Mouse (Mus musculus): ENCODE results near the gene Olfr463.

Gene Olfr463

DNA sequence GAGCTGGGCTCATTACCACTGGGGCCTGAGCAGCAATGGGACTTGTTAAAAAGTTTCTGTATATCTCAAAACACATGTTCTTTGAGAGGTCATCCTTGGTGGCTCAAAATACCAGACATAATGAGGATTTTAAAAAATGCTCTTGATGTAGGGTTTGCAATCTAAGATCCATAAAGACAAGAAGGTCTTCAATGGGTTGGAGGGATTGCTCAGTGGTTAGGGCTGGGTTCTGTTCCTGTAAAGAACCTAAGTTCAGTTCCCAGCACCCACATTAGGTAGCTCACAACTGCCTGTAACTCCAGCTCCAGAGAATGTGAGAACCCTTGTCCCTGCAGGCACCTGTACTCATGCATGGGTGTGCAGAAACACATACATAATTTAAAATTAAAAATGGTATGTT, at the start of gene Olfr463:
Gene Olfr463 (minus strand): TSS at position 101 of the 400 bp plus-strand sequence.
- CTCF ChIA-PET = no interaction called here

DNA sequence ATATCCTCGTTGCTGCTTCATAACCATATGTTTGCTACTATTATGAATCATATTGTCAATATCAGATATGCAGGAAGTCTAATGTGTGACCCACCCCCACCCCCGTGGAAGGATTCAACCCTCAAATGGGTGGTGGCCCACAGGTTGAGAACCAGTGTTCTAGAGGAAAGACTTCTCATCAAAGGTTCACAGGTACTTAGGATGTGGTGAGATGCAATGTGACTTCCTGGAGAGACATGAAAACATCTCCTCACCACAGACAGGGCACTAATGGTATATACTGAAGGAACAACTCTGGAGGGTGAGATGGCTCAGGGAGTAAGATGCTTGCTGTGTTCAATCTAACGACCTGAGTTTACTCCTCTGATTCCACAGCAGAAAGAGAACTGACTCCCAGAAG, 38.3 kb upstream of the Olfr463 start:
- CTCF ChIA-PET = no interaction called here

DNA sequence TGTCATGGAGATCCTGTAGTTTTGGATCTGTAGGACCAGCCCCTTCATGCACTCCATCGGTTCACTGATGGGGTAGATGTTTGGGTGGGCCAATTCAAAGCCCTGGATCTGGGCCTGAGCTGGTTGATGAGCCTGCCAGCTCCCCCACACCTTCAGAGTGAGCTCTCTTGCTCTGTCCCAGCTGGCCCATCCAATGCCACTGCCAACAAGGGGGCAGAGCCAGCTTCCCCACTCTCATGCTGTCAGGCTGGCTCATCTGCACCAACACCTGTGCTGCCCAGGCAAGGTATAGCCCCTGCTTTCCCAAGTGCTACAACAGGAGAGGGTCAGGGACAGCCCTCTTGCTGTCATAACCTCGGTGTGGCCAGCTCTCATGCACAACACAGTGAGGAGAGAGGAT, 36.5 kb upstream of the Olfr463 start:
- CTCF ChIA-PET = no interaction called here

DNA sequence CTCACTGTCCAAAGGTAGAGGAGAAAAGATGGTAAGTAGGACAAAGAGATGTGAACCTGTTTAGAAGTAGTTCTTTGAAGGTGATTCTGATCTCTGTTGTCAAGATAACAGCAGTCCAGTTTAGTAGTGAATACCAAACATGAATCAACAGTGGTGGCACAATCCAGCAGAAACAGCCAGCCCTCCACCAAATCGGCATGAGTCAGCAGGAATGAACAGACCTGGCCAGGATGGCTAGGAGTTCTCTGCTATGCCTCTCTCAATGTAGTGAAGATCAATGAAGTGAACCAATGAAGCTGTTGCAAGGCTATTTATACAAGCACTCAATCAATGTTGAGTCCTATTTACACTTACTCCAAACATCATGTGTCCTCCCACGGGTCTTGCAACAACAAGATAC, 33.2 kb upstream of the Olfr463 start:
- CTCF ChIA-PET = no interaction called here

DNA sequence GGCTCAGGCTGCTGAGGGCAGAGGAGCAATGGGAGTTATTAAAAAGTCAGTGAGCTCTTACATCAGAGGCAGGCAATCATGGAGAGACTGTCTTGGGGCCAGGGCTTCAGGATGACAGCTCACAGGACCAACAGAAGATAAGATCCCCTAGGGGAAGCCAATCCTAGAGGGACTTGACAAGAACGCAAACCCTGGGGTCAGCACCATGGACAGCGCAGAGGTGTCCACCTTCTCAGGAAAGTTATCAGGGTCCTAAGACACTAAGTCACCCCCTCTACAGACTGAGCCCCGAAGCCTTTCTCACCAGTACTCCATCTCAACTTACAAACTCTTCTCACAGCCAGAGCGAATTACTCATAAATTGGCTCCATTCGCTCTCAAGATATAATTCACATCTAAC, 23.8 kb upstream of the Olfr463 start, which contains the start of gene Olfr464:
Gene Olfr464 (minus strand): TSS at position 2 of the 400 bp plus-strand sequence.
- CTCF ChIA-PET = no interaction called here

DNA sequence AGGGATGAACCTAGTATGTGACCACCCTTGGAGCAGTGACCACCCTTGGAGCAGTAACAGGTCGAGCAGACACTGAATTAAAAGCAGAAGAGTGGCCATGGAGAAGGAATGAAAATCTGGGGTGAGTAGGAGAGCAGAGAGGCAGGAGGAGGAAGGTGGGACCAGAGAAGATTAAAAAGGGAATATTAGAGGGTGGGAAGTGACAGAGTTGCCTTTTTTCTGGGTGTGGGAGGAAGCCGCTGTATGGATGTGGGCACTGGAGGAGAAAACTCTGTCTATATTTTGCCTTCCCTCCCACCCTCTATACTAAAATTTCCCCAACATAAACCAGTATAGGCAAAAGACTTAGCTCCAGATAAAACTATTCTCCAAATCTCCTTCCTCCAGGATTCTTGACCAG, 23.1 kb upstream of the Olfr463 start:
- CTCF ChIA-PET = no interaction called here

DNA sequence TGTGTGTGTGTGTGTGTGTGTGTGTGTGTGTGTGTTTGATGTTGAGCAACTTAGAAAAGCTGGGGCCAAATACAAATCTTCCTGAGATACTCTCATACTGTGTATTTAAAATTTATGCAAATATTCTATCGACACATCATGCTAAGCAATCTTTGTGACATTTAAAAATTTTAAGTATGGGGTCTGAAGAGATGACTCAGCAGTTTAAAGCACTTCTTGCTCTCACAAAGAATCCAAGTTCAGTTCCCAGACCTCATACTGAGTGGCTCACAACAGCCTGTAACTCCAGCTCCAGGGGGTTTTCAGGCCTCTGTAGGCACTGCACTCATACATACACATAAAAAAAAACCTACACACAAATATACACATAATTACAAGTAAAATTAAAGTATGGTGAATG, 18.8 kb upstream of the Olfr463 start:
- CTCF ChIA-PET = no interaction called here

DNA sequence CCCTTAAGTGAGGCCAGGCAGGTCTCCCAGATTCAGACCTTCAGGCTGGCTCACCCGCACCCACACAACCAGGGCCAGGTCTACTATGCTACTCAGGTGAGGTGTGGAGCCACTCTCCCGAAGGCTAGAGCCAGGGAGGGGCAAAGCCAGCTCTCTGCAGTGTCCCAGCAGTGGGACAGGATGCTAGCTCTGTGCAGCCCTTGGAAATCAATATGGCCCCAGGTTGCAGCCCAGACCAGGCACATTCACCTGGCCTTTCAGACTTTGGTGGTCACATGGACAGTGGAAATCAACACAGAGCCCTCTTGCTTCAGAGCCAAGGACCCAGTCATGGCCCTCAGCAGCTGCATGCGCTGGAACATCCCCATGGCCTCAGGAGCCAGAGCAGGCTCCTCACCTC, 7.1 kb upstream of the Olfr463 start:
- CTCF ChIA-PET = no interaction called here

DNA sequence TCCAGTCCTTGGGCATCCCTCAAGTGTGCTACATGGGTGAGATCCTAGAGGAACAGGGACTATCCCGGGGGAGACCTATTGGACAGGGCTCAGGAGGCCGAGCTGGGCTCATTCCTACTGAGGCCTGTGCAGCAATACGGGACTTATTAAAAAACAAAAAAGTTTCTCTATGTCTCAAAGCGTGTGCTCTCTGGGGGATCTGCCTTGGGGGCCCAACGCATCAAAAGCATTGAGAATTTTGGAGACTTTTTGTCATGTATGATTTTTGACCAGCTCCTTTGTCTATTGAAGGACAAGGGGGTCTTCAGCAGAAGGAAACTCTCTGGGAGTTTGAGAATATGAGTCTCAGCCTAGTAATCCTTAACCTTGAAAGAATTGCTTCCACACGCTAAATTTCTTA, 5.0 kb downstream of the Olfr463 start, which contains the start of gene Olfr462:
Gene Olfr462 (minus strand): TSS at position 101 of the 400 bp plus-strand sequence.
- CTCF ChIA-PET = no interaction called here

DNA sequence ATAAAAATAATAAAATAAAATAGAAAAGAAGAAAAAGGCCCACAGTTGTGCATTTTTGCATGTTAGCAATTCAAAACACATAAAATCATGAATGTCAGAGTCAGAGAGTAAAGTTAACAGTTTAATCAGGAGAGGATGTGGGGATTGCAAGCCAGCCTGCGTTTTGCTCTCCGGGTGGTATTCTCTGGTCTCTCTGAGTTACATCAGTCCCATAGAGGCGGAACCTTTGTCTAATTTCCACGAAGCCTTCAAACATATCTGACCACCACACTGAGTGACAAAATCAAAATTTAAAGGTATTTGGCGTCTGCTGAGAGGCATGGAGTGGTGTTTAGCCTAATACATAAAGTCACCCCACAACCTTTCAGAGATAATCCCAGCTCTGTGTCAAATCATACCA, 12.3 kb downstream of the Olfr463 start:
- CTCF ChIA-PET = no interaction called here

DNA sequence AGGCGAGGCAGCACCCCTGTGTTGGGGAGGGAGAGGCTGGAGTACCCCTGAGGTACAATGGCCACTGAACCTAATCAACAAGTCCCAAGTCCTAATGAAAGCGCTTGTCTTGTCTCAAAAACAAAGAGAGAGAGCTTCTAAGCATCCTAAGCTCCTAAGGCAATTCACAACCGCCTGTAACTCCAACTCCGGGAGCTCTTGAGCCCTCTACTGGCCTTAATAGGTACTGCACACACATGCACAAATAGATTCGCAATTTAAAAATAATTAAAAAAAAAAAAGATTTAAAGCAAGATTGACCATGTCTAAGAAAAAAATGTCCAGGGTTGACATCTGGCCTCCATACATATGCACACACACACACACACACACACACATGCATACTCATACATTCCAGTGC, 13.7 kb downstream of the Olfr463 start:
- CTCF ChIA-PET = interaction anchor here (0.6 kb wide), 1 partner anchor 103 kb away, joined by 12 read pairs; no protein-coding TSS in a partner anchor

DNA sequence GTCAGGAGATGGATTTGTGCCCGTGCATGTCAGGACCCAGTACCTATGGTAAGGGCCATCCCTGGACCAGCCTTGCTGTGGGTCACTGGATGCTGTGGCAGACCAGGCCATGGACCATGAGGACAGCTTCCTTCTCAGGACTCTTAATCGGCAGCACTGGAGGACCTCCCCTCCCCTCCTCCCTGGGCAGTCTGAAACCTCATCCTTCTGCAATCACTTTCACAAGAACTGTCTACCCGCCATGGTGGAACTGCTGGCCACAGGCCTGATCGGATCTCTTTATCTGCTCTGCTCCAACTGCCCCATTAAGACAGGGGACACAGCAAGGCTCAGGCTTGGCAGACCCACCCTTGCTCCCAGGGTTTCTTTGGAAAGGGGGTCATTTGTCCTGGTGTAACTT, 15.5 kb downstream of the Olfr463 start:
- CTCF ChIA-PET = no interaction called here

DNA sequence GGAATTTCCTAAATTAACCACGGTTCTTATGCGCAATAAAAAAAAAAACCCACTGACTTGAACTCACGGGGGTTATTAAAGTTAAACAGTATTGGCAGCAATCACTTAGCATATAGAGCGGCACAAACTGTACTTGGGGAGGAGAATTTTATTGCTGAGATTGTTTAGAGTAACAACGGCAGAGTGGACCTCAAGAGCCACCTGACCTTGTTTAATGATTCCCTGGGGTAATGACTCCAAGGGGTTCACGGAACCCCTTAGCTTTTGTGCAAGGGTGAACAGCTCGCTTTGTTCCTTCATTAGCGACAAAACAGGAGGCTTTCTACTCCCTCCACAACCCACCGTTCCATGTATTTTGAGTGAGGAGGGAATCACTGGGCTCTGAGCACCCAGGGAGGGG, 17.4 kb downstream of the Olfr463 start:
- CTCF ChIA-PET = no interaction called here

DNA sequence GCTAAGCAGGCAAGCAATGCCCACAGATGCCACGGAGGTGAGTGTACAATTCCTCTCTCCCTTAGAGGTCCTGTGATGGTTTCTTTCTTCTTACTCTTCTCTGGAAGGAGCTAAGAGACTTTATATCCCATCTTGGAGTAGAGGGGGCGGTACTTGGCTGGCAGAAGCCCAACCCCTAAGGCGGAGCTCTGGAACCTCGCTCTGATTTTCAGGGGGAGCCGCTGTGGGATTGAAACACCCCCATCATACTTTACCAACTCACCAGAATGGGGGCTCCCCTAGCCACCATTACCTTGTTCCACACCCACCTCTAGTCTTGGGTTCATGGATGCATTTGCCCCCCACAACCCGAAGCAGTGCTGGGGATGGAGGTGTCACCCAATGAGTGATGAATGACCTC, 21.8 kb downstream of the Olfr463 start, which contains the start of gene Epx:
Gene Epx (minus strand): TSS at position 101 of the 400 bp plus-strand sequence.
- CTCF ChIA-PET = no interaction called here

DNA sequence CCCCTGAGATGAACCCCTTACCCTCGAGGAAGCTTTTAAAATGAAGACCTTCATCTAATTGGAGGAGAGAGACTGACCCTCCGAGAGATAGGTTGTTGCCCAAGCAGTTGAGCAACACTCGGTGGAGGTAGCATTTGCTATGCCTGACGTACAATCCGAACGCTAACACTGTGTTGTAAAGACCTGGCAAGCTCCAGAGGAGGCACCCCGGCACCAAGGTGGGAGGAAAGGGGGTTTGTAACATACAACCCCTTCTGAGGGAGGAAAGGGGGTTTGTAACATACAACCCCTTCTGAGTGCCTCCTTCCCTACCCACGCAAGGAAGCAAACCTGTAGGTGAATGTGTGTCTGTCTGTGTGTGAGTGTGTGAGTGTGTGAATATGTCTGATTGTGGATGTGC, 25.4 kb downstream of the Olfr463 start:
- CTCF ChIA-PET = interaction anchor here (0.6 kb wide), 1 partner anchor 528 kb away, joined by 3 read pairs; no protein-coding TSS in a partner anchor

DNA sequence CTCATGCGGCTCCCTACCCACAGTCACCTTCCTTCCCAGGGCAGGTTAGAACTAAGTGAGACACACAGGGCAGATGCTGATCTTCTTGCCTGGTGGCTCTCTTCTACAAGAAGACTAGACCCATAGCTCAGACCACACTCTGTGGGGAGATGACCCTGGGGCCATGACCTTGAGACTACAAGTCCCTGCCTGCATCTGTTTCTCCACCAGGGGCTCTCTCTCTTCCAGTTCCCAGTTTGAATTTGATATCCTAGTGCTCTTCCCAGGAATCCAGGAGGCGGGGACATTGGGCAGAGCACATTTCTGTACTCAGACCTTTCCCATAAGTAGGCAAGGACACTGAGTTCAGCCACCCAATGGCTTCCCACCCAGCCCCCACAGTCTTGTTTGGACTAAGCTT, 27.1 kb downstream of the Olfr463 start:
- CTCF ChIA-PET = no interaction called here

DNA sequence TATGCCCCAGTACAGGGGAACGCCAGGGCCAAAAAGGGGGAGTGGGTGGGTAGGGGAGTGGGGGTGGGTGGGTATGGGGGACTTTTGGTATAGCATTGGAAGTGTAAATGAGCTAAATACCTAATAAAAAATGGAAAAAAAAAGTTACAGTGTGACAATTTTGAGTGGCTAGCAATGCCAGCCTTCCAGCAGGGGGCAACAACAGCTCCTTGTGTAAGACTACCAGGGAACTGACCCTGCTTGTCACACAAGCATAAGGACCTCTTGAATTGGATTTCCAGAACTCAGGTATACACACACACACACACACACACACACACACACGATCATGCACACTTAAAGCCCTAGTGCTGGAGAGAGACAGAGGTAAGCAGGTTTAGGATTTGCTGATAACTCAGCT, 30.3 kb downstream of the Olfr463 start:
- CTCF ChIA-PET = interaction anchor here (0.6 kb wide), 1 partner anchor 83 kb away, joined by 6 read pairs; no protein-coding TSS in a partner anchor

DNA sequence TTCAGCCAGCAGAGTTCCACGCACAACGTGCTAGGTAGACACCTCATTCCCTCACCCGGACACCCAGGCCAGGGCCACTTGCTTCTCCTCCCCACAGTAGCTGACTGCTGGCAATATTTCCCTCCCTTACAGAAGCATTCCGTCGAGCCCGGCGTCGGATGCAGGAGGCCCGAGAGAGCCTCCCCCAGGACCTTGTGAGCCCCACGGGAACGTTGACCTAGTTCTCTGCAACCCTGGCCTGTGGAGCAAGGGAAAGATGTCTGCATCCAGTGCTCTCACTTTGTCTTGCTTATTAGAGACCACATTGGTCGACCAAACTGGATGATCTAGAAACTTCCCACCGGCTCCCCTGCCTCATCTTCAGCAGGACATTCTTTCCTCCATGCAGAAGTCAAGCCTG, 34.4 kb downstream of the Olfr463 start:
- CTCF ChIA-PET = no interaction called here

DNA sequence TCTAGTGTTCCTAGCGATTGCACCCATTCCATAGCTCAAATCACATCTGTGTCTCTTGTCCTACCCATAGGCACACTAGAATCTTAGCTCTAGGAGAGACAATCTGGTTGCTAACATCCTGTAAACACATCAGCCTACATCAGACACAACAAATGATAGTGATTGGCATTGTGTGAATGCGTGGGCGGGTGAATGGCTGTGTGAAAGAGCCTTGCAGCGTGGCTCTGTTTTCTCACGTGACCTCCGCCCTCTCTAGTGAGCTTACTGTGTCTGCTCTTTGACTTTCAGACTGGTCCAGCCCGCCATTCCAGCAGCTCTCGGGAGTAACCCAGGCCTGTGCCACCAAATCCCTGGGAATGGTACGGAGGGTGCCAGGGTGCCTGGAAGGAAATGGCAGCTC, 36.8 kb downstream of the Olfr463 start:
- CTCF ChIA-PET = no interaction called here

DNA sequence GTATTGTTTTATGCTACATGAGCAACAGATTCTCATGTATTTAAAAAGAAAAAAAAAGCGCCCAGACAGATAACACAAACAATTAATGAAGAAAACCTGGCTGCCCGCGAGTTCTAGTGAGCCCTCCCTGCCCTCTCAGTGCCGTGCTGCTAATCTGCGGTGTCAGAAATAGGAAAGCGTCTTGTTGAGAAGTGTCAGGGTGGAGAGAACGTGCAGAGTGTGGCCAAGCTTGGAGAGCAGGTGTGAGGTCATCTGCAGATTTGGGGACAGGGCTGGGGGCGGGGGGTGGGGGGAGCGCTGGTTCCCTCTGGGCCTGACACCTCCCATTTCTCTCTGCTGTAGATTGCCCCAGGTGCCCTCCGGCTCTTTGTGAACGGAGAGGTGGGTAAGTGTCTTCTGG, 37.9 kb downstream of the Olfr463 start:
- CTCF ChIA-PET = no interaction called here

DNA sequence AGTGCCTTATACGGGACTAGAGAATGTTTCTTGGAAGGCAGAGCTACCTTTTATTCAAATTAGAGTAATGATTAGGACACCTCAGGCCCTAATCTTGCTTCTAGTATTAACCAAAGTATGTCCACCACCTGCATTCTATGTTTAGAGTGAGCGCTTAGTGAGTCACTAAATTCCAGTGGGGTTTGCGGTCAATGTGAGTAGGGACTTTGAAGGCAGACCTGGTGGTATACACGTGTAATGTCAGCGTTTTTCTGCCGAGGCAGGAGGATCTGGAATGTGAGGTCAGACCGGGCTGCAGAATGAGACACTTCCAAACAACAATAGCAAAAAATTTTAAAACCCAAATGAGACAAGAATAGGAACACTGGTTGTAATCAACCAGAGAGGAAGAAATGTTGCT, 42.6 kb downstream of the Olfr463 start:
- CTCF ChIA-PET = no interaction called here

DNA sequence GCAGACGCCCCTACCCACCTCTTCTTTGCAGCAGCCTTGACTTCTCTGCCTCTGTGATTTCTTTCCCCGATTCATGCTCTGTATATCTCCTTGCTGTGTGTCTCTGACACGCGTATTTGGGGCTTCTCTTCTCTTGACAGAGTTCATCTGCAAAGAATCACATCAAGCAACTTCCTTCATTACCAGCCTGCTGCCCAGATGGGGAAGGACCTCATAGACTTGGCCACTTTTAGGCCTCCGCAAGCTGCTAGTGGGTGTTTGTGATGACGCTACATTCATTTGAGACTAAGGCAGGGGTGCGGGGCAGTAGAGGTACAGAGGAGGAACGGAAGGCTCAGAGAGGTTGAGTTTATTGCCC, 43.6 kb downstream of the Olfr463 start:
- CTCF ChIA-PET = no interaction called here

DNA sequence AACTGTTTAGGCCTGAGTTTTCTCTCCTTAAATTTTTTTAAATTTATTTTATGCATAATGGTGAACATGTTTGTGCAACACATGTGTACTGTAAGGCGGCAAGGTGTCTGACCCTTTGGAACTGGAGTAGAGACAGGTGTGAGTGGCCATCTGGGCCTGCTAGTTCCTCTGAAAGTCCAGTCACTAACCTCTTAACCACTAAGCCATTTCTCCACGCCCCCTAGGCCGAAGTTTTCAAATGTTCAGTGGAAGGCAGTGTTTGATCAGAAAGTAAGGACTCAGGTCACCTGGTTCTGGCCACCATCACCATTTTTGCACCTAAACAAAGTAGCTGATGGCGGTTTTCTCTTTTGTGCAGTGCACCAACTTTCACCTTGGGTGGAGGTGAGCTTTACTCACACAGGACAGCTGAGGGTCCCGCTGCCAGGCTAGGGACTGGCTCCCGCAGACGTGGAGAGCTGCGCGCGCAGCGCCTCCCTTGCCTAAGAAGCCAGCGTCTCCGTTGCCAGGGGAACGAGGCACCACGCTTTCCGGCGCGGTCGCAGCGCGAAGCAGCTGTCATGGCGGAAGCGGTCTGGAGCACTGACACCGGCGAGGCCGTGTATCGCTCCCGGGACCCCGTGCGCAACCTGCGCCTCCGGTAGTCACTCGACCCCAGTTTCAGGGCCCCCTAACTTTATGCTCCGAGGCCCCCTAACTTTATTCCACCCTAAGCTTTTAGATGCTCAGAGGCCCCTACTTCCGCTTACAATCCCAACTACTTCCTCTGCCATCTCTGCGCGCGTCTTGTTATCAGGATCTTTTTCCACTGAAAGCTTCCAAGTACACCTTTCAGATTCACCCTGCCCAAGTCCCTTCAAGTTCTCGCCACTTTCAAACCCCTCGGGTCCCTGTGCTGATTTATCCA, 44.2 kb downstream of the Olfr463 start, which contains the start of gene Mks1:
Gene Mks1 (plus strand): TSS at position 526 of the 907 bp plus-strand sequence.
- CTCF ChIA-PET = no interaction called here

DNA sequence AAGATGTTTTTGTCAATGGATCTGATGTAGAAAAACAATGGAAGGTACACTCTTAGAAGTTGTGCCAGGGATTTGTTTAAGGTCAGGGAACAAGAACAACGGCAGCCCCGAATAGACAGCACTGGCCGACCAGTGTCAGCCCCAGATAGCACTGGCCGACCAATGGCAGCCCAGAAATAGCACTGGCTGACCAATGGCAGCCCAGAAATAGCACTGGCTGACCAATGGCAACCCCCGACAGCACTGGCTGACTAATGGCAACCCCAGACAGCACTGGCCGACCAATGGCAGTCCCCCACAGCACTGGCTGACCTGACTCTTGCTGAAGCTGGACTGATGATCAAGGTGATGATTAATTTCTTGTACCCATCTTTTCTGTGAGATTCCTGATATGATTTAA, 49.3 kb downstream of the Olfr463 start:
- CTCF ChIA-PET = no interaction called here

All from spleen, embryonic (tissue).